Mouse (Mus musculus): ENCODE measurements around the gene Cplx1. TPM values are rescaled to one million over a fixed set of nuclear protein-coding genes. Genes with fewer than 3 reads are reported as not detected.

Gene Cplx1
- polyA plus RNA-seq, 1 experiment from 2014 or later, result 16.9 TPM

DNA sequence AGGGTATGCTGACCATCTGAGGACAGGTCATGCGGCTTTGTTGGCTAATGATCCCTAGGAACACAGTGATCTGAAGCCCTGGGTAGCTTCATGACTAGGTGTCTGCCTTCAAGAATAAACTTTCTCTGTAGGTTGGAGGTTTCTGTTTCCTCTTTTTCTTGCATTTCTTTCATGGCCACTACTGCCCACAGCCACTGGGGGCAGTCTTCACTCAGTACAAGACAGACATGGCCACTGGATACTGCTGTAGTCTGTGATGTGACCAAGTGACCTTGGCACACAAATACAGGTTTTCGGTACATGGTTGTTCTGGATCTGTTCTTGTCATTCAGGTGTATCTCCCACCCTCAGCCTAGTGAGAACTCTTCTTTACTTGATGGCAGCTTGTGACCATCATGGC lies 64.6 kb downstream of the Cplx1 start:
- ATAC-seq (ENCODE audit: insufficient read depth, low FRiP score, low TSS enrichment) (no peak), DNase-seq (ENCODE audit: low spot score) (peak; percentile 29)
- Histone ChIP-seq H3K27me3 (ENCODE audit: control insufficient read depth, insufficient read depth, low read length) (no peaks in the 10 kb centered on the region), H3K4me1 (ENCODE audit: control insufficient read depth, insufficient read depth, low read length) (no peaks in the 10 kb centered on the region), H3K27ac (ENCODE audit: low read depth, low read length) (no peak overlapping the region), H3K9me3 (ENCODE audit: control insufficient read depth, low read length) (no peaks in the 10 kb centered on the region), H3K36me3 (ENCODE audit: control insufficient read depth, insufficient read depth, low read length) (peaks cover 12% of the 10 kb centered on the region), H3K9ac (ENCODE audit: low read length) (no peak overlapping the region), H3K4me2 (ENCODE audit: low read depth) (no peak overlapping the region), H3K4me3 (ENCODE audit: low read depth, low read length) (no peak overlapping the region)
- 97% methylated on average over 2 of the region's 2 CpGs for WGBS

DNA sequence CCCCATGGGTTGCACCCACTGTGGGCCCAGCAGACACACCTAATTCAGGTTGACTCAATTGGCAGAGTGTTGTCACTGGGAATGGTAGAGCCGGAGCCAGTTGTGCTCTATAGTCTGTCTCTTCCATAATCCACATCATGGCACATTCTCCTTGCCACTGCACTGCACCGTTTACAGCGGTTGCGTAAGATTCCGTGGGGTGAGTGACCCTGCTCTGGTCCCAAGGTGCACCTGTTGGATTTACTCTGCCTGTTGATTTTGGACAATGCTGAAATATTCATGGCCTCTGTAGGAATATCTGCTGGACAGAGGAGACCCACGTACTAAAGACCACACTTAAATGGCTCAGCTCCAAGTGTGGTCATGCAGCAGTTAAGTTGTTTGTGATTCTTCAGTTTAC lies 66.8 kb downstream of the Cplx1 start:
- H3K9me3 ChIP-seq (ENCODE audit: control insufficient read depth, low read length), result no peaks in the 10 kb centered on the region
- no peak for DNase-seq (ENCODE audit: low spot score)
- H3K36me3 ChIP-seq (ENCODE audit: control insufficient read depth, insufficient read depth, low read length), result no peaks in the 10 kb centered on the region
- ATAC-seq (ENCODE audit: insufficient read depth, low FRiP score, low TSS enrichment), result no peak
- H3K4me3 ChIP-seq (ENCODE audit: low read depth, low read length), result no peak overlapping the region
- no peak overlapping the region for H3K9ac ChIP-seq (ENCODE audit: low read length)
- H3K4me2 ChIP-seq (ENCODE audit: low read depth), result no peak overlapping the region
- no peaks in the 10 kb centered on the region for H3K27me3 ChIP-seq (ENCODE audit: control insufficient read depth, insufficient read depth, low read length)
- H3K4me1 ChIP-seq (ENCODE audit: control insufficient read depth, insufficient read depth, low read length), result no peaks in the 10 kb centered on the region
- H3K27ac ChIP-seq (ENCODE audit: low read depth, low read length), result no peak overlapping the region
- WGBS, result 92% methylated on average over 6 of the region's 6 CpGs

DNA sequence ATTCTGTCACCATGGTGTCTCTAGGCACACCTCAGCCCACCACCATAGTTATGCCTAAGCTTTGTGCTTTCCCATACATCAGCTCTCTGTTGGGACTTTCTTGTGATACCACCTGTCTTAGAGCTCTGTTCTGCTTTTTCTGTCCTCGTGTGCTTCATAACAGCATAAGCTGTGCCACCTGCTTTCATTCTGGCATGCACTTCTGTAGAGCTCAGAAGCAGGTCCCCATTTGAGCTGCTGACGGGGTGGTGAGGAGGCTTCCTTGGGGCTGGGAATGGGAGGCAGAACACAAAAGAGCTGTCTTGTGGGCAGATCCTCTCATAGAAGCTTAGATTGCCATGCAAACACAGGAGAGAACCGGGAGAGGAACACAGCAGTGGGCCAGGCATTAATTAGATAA lies 73.8 kb downstream of the Cplx1 start:
- Histone ChIP-seq H3K4me2 (ENCODE audit: low read depth) (no peak overlapping the region), H3K27ac (ENCODE audit: low read depth, low read length) (no peak overlapping the region), H3K36me3 (ENCODE audit: control insufficient read depth, insufficient read depth, low read length) (peaks cover 14% of the 10 kb centered on the region), H3K9ac (ENCODE audit: low read length) (no peak overlapping the region), H3K9me3 (ENCODE audit: control insufficient read depth, low read length) (no peaks in the 10 kb centered on the region), H3K4me1 (ENCODE audit: control insufficient read depth, insufficient read depth, low read length) (no peaks in the 10 kb centered on the region), H3K4me3 (ENCODE audit: low read depth, low read length) (no peak overlapping the region), H3K27me3 (ENCODE audit: control insufficient read depth, insufficient read depth, low read length) (no peaks in the 10 kb centered on the region)
- 95% methylated on average over 3 of the region's 3 CpGs for WGBS
- no peak for DNase-seq (ENCODE audit: low spot score)
- no peak for ATAC-seq (ENCODE audit: insufficient read depth, low FRiP score, low TSS enrichment)

DNA sequence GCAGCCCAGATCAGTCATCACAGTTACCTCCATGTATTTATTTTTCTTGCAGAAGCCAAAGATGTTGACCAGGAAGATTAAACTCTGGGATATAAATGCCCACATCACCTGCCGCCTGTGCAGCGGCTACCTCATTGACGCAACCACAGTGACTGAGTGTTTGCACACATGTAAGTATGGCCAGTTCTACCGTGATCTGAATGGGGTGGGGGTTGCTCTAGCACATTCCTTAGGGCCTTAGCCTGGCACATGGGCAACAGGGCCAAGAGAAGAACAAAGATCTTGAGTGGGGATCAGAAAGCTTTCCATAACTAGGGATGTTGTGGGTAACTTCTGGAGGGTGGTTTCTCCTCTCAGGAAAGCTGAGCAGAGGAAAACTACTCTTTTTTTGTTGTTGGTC lies 76.1 kb downstream of the Cplx1 start:
- Histone ChIP-seq H3K9ac (ENCODE audit: low read length) (no peak overlapping the region), H3K4me3 (ENCODE audit: low read depth, low read length) (no peak overlapping the region), H3K9me3 (ENCODE audit: control insufficient read depth, low read length) (no peaks in the 10 kb centered on the region), H3K4me1 (ENCODE audit: control insufficient read depth, insufficient read depth, low read length) (no peaks in the 10 kb centered on the region), H3K4me2 (ENCODE audit: low read depth) (no peak overlapping the region), H3K27ac (ENCODE audit: low read depth, low read length) (no peak overlapping the region), H3K36me3 (ENCODE audit: control insufficient read depth, insufficient read depth, low read length) (peaks cover 14% of the 10 kb centered on the region), H3K27me3 (ENCODE audit: control insufficient read depth, insufficient read depth, low read length) (no peaks in the 10 kb centered on the region)
- 85% methylated on average over 4 of the region's 4 CpGs for WGBS
- no peak for DNase-seq (ENCODE audit: low spot score)
- no peak for ATAC-seq (ENCODE audit: insufficient read depth, low FRiP score, low TSS enrichment)

DNA sequence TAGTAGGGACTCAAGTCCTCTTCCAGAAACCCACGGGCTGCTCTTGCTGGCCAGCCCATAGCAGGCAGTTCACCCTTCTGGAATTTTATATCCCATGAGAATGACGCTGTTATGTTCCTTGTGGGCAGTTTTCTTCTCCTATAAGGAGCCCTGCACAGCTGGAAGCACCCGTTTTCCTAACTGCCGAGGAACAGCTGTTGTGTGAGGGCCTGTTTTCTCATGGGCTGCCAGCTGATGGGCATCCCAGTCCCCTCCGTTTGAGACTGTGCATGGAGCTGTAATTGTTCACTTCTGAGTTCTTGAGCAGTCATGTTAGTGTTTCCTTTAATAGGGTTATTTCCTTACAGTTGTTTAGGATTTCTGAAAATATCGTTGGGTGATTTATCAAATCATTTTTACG lies 80.2 kb downstream of the Cplx1 start:
- no peak overlapping the region for H3K27ac ChIP-seq (ENCODE audit: low read depth, low read length)
- ATAC-seq (ENCODE audit: insufficient read depth, low FRiP score, low TSS enrichment) (no peak), DNase-seq (ENCODE audit: low spot score) (no peak)
- H3K27me3 ChIP-seq (ENCODE audit: control insufficient read depth, insufficient read depth, low read length), result no peaks in the 10 kb centered on the region
- H3K4me2 ChIP-seq (ENCODE audit: low read depth), result no peak overlapping the region
- H3K9ac ChIP-seq (ENCODE audit: low read length), result no peak overlapping the region
- H3K9me3 ChIP-seq (ENCODE audit: control insufficient read depth, low read length), result no peaks in the 10 kb centered on the region
- peaks cover 4% of the 10 kb centered on the region; the same call in 1 of the 2 replicates for H3K36me3 ChIP-seq (ENCODE audit: control insufficient read depth, insufficient read depth, low read length)
- no peak overlapping the region for H3K4me3 ChIP-seq (ENCODE audit: low read depth, low read length)
- WGBS, result 67% methylated on average over 7 of the region's 7 CpGs
- H3K4me1 ChIP-seq (ENCODE audit: control insufficient read depth, insufficient read depth, low read length), result no peaks in the 10 kb centered on the region

Other genes with a start within 250 kb of the Cplx1 start
- 2.5 and 3.6 TPM in 2 replicates for gene Pigg, start 237.4 kb downstream of the Cplx1 start, polyA plus RNA-seq (2014; fragmentation: Nextera tagmentation; extraction: Ambion mirVana)
- 0.26 and 0.28 TPM in 2 replicates for gene Gm42517, start 182.1 kb downstream of the Cplx1 start, polyA plus RNA-seq (2014; fragmentation: Nextera tagmentation; extraction: Ambion mirVana)
- 0.19 and 0.26 TPM in 2 replicates for gene Pde6b, start 161.6 kb downstream of the Cplx1 start, polyA plus RNA-seq (2014; fragmentation: Nextera tagmentation; extraction: Ambion mirVana)
- 386 and 414 TPM in 2 replicates for gene Atp5k, start 115.6 kb downstream of the Cplx1 start, polyA plus RNA-seq (2014; fragmentation: Nextera tagmentation; extraction: Ambion mirVana)
- gene Mfsd7a, start 101.1 kb downstream of the Cplx1 start, polyA plus RNA-seq (2014; fragmentation: Nextera tagmentation; extraction: Ambion mirVana), result not detected in 2 replicates
- gene Pcgf3, start 88.8 kb downstream of the Cplx1 start, polyA plus RNA-seq (2014; fragmentation: Nextera tagmentation; extraction: Ambion mirVana), result 35.2 and 36.2 TPM in 2 replicates
- 53.4 and 53.5 TPM in 2 replicates for gene Gak, start 79.7 kb upstream of the Cplx1 start, polyA plus RNA-seq (2014; fragmentation: Nextera tagmentation; extraction: Ambion mirVana)
- gene Tmem175, start 79.7 kb upstream of the Cplx1 start, polyA plus RNA-seq (2014; fragmentation: Nextera tagmentation; extraction: Ambion mirVana), result 17.7 and 20.7 TPM in 2 replicates
- gene Idua, start 110.3 kb upstream of the Cplx1 start, polyA plus RNA-seq (2014; fragmentation: Nextera tagmentation; extraction: Ambion mirVana), result 7.1 and 8.2 TPM in 2 replicates
- 11.6 and 12.1 TPM in 2 replicates for gene Dgkq, start 119.6 kb upstream of the Cplx1 start, polyA plus RNA-seq (2014; fragmentation: Nextera tagmentation; extraction: Ambion mirVana)
- 0.96 and 0.97 TPM in 2 replicates for gene Slc26a1, start 125.5 kb upstream of the Cplx1 start, polyA plus RNA-seq (2014; fragmentation: Nextera tagmentation; extraction: Ambion mirVana)
- 26.0 and 28.6 TPM in 2 replicates for gene Fgfrl1, start 142.4 kb upstream of the Cplx1 start, polyA plus RNA-seq (2014; fragmentation: Nextera tagmentation; extraction: Ambion mirVana)
- gene Rnf212, start 225.0 kb upstream of the Cplx1 start, polyA plus RNA-seq (2014; fragmentation: Nextera tagmentation; extraction: Ambion mirVana), result 0.95 and 0.97 TPM in 2 replicates
- gene Tmed11, start 245.3 kb upstream of the Cplx1 start, polyA plus RNA-seq (2014; fragmentation: Nextera tagmentation; extraction: Ambion mirVana), result not detected in 2 replicates

All from neural tube, embryonic 11.5 days (tissue).